Mouse (Mus musculus) fibroblast of lung, adult 2 months (primary cell): Measurements from ENCODE around the gene Thap3.

Source experiments
- DNase-seq: peaks from one replicate; pipeline ENCODE4 v3.0.0-alpha.2; 2011; ENCODE audit warnings: low read depth

The Thap3 gene

GRCm38 (mm10) chr4:151983560-151983959 lies 5.2 kb downstream of the Thap3 start:
- DNase-seq: no peak

DNA sequence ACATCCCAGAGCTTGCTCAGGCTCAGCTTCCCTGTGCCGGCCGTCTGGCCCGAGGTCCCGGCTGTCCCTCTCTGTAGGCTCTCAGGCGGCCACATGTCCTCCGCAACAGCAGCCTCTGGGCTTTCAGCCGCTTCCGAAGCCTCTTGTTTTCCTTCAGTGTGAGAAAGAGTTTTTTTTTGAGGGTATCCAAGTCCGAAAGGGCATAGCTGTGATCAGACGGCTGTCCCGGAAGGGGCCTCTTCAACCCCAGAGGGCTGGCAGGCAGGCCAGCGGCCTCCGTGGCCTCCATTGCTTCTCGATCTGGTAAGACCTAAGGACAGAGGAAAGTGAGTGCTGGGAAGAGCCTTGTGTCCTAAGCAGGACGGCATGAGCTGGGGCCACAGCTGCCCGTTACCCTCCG lies 5.8 kb downstream of the Thap3 start:
- DNase-seq: no peak

- DNase-seq: no peak
Observed at GRCm38 (mm10) chr4:151981363-151981762, 7.4 kb downstream of the Thap3 start.

DNA sequence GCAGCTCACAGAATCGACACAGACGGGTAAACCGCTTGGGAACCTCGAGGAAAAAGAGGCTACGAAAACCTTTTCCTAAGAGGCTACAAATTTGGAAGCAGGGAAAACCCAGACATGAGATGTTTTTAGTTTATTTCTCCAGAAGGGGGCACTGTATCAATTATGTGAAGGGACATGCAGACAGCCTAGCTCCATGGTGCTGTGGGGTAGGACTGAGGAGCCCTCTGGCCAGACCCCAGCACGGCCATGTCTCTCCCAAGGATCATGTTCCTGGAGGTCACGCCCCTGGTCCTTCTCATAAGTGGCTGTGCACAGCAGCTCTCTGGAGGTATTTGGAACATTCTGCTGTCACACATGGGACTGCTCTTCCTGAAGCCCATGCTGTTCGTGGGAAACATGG lies 8.1 kb downstream of the Thap3 start:
- DNase-seq: no peak

DNA sequence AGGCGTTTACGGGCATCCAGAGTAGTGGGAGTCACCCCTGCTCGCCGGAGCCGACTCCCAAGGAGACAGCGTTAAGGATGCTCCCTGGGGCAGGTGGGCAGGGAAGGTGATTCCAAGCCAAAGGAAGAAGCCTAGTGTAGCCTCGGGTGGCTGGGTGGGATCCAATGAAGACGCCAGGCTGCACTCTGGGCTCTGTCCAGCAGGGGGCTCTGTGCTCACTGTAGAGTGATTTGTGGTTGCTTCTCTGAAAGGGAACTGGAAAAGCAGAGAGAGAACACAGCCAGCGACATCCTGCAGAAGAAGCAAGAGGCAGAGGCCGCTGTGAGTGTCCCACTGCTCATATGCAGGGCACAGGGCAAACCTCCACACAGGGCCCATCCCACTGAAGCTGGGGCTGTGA lies 11.0 kb downstream of the Thap3 start:
- no peak for DNase-seq

DNA sequence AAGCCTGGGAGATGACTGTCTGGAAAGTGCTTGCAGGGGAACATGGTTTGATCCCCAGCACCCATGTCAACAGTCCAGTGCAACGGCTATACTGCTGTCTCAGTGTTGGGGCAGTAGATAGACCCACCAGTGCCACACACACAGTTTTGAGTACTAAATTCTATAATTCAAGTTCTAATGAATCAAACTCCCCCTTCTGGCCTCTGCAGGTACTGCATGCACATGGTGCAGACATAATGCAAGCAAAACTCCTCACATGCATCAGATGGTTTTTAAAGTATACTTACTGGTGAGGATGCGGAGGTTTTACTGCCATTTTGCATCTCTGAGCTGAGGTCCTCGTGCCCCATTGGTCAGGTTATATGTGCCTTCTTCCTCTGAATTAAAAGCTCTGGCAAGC lies 13.4 kb downstream of the Thap3 start:
- DNase-seq: no peak

DNA sequence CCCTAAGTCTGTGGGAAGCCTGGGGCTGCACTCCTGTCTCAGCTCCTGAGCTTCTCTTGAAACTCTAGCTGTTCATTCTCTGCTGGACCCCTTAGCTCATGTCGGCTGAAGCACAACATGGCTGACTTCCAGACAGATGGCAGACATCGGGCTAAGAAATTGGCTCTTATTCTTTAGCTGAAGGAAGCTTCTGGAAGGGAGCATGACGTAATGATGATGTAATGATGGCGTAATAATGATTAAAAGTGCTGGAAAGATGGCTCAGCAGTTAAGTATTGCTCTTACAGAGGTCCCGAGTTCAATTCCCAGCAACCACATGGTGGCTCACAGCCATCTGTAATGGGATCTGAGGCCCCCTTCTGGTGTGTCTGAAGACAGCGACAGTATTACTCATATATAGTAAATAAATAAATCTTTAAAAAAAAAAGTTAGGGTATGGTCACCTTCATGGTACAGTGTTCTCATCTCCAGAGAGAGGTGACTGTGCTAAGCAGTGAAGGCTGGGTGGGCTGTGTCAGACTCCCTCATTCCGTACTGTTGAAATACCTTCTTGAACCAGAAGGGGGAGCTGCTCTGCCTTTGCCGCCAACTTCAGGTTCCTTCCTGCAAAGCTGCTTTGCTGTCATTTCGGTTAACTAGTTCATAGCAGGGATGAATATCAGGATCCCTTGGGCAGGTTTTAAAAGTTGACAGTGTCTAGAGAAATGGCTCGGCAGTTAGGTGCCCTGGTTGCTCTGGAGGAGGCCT lies 16.4 kb downstream of the Thap3 start:
- no peak for DNase-seq

- no peak for DNase-seq
Observed at GRCm38 (mm10) chr4:151968204-151968921, 20.4 kb downstream of the Thap3 start.

- DNase-seq: no peak
Observed at GRCm38 (mm10) chr4:151962817-151963216, 26.0 kb downstream of the Thap3 start.

GRCm38 (mm10) chr4:151960513-151960854 lies 28.3 kb downstream of the Thap3 start:
- no peak for DNase-seq

DNA sequence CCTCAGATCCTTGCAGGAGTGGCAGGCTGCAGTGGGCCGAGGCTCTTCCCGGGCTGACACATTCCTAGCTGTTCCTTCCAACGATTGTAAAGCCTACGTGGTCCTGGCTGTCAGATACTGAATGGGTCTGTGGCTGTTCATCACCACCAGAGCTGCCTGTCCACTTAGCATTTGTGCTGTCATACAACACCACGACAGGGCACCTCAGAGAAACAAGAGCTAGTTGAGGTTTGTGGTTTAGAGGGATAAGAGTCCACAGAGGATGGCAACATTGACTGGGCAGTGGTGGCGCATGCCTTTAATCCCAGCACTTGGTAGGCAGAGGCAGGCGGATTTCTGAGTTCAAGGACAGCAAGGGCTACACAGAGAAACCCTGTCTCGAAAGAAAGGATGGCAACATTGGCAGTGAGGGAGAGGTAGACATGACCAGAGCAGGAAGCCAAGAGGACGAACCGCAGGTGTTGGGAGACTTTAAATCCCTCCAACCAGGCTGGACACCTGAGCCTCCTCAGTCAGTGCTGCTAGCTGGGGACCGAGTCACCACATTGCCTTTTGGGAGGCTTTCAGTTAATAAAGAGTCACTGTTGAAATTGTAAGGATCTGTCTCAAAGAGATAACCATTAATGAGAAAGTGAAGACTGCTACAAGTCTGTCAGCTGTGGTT lies 28.8 kb downstream of the Thap3 start:
- no peak for DNase-seq

- no peak for DNase-seq
Observed at GRCm38 (mm10) chr4:151957584-151958315, 31.0 kb downstream of the Thap3 start.

DNA sequence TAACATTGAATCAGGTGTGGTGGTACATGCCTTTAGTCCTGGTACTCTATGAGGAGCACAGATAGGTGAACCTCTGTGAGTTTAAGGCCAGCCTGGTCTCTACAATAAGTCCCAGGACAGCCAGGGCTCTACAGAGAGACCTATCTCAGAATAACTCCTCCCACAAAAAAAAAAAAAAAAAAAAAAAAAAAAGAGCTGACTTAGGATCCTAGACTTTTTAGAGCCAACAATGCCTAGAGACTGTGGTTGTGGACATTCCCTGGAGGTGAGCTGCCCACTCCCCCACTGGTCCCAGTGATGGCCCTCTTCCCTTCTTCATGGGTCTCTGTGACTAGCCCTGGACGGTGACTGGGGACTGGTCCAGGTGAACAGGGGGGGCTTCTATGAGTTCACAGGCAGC lies 33.0 kb downstream of the Thap3 start:
- no peak for DNase-seq

- no peak for DNase-seq
Observed at GRCm38 (mm10) chr4:151953209-151953608, 35.6 kb downstream of the Thap3 start.

- DNase-seq: no peak
Observed at GRCm38 (mm10) chr4:151948497-151949471, 40.0 kb downstream of the Thap3 start.

DNA sequence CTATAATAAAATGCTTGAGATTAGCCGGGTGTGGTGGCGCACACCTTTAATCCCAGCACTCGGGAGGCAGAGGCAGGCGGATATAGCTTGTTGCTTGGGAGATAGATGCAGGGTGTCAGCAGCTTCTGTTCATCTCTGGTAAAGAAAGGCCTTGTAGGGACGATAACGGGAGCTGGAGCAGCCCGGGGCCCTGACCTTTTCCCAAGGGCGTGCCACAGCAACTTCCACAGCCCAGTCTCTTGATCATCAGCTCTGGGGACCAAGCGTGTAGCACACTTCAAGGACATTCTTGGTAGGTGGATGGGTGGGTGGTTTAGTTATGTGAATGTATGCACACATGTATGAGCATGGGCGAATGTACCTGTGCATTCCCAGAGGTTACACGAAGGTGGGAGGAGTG lies 42.6 kb downstream of the Thap3 start:
- DNase-seq: no peak

- DNase-seq: no peak
Observed at GRCm38 (mm10) chr4:151938089-151938488, 50.7 kb downstream of the Thap3 start.

DNA sequence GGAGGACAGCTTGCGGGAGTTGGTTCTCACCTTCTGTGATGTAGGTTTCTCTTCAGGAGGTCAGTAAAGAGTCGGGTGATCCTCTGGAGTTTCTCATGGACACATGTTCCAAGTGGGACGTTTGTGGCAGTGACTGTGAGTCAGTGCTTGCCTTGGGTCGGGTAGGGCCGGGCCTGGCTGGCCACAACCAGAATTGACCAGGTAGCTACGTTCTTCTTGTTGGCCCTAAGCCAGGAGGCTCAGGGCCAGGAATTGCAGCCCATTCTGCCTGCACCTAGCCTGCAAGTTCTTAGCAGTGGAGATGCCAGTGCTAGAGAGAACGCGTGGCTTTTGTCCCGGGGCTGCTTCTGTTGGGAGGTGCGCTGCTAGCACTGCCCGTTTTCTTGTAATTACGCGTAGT lies 51.4 kb downstream of the Thap3 start:
- no peak for DNase-seq

DNA sequence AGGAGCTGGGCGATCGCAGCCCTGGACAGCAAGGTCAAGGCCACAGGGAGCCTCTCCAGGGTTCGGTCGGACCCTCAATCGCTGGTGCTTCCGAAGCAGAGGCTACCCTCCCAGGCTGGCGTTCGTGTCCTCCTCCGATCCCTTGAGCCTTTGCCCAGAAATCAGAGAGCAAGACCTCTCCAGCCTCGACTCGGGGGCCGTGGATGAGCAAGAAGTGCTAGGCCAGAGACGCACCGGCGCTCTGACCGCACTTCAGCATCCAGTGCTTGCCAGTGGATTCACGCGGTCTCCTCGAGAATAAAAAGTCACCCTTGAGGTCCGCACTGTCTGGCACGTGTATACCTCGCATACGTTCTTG lies 54.6 kb downstream of the Thap3 start:
- DNase-seq: no peak

- peak; percentile 59 for DNase-seq
Observed at GRCm38 (mm10) chr4:151933505-151934214, 55.1 kb downstream of the Thap3 start, which contains the start of gene Dnajc11. TSS of gene Dnajc11 (plus strand) at chr4:151933691.
